Mouse (Mus musculus) T-helper 17 cell (primary cell): ENCODE data around the gene Lpin2.

Experiments
- in situ Hi-C, 2 experiments: fragments of 300-600 bp; cut with MboI, MseI; formaldehyde crosslinking; loops; 1 replicate in 1 of 2; 2 replicates in 1 of 2; pipeline ENCODE4 v1.15.1; 2025; ENCODE audit warnings: high pct_unique_total_duplicates in 2 of 2

Gene Lpin2

DNA sequence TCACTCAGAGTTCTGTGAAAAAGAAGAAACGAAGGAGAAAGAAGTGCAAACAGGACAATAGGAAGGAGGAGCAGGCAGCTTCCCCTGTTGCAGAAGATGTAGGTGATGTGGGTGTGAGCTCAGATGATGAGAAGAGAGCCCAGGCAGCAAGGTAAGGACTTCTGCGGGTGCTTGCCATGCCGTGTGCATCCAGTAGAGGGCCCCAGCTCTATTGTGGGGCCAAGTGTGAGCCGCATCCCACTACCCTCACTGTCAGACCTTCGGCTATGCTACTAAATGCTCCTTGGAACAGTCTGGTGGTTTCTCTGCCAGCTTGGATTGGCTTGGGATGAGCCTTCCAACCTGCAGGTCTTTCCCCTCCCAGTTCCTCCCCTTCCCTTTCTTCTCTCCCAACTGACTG is 42.7 kb downstream of the Lpin2 start:
- in situ Hi-C loops = no loop called here

DNA sequence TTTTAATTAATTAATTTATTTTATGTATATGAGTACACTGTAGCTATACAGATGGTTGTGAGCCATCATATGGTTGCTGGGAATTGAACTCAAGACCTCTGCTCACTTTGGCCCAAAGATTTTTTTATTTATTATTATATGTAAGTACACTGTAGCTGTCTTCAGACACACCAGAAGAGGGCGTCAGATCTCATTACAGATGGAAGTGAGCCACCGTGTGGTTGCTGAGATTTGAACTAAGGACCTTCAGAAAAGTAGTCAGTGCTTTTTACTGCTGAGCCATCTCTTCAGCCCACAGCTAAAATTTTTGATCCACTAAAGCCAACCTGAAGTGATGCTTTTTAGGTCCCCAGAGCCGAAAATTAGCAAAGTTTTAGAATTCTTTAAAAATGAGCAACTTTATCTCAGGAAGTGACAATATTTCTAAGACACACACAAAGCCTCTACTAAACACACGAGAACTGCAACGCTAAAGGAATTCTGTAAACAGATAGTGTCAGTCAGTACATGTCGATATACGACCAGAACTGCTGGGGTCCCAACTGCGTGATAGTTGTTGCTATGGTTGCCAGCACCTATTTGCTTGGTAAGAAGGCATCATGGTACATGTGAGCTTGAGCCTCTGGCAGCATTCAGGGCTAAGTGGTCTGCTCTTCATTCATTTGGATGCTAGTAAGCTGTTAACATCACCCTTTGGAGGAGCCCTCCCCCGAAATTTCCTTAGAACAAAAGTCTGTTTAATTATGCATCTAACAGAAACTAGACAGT is 45.0 kb downstream of the Lpin2 start:
- in situ Hi-C loops = no loop called here

DNA sequence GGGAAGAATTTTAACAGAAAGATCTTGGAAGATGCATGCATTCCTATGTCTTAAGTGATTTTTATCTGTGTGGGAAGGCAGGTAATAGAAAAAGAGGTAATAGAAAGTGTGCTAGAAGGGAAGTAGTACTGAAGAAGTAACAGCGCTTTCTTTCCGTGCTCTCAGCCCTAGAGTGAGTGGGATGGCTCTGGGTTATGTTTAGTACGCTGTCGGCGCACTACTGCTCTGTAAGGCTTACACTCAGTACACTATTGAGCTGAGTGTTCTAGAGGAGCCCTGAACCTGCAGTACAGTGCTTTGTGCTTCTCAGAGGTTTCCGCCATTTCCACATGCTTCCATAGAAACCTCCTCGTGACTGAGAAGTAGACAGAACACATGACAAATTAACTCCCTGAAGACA is 46.3 kb downstream of the Lpin2 start:
- in situ Hi-C loops = no loop called here

DNA sequence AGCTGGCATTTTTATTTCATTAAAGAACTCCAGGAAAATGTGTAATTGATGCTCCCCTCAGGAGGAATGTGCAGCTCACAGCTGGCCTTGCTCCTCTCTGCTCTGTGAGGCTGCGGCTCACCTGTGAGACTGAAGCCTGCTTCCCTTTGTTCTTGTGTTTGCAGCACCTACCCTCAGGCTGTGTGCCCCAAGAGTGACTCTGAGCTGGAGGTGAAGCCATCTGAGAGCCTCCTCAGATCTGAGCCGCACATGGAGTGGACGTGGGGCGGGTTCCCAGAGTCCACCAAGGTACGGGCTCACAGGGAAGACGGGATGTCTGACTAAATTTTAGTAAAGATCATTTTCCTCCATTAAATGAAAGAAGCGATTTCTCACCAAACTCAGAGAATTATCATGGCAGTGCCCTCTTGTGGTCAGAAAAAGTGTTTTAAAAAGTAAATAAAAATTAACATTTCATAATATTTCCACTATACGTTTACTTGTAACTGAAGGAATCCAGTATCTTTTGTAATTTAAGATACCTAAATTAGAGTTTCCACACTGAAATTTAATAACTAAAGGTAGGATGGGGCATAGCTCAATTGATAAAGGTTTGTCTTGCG is 47.8 kb downstream of the Lpin2 start:
- in situ Hi-C loops = no loop called here

DNA sequence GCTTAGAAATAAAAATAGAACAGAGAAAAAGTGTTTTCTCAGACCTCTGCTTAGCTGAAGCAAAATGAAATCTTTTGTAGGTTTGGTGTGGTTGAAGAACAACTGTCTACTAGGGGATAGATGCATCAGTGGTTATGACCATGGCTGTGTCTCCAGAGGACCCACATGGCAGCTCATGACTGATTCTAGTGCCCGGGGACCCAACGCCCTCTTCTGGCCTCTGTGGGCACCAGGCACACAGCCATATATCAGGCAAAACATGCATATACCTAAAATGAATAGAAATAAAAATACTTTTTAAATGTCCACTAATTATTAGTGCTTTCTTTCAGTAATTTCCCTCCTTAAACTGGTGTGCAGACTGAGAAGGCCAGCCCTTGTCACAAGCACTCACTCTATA is 49.6 kb downstream of the Lpin2 start:
- in situ Hi-C loops = no loop called here

DNA sequence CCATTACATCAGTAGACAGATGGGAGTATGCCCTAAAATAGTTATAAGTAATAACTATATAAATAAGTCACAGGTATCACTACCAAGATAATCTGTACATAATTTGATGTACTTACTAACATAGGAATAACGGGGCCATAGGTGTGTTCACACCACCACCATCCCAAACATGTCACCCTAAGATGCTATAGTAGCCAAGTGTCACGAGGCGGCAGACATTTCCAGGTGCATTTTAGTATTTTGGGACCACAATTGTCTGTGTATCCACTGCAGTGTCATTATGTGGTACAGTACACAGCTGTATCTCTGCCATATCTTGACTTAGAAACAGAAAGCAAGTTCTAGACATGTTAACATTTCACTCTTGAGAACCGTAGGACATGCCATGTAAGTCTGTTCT is 50.9 kb downstream of the Lpin2 start:
- in situ Hi-C loops = no loop called here

DNA sequence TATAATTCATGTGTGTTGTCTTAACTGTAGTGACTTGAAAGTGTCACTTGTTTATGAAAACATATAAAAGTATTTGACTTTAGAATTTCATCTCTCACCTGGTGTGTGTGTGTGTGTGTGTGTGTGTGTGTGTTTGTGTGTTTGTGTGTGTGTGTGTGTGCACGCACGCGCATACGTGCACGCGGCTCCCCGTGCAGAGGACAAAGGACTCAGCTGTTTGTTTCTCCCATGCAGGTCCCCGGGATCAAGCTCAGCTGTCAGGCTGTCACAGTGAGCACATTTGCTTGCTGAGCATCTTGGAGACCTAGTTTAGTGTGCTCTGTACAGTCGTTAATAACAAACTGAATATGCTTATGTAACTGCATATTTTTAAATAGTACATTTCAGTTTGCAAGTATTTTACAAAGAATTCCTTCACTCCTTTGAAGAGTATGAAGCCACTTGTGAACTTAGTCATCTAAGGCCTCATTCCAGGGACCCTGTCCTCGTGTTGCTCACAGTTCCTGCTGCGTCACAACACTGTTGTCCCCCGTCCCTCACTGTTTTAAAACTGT is 51.8 kb downstream of the Lpin2 start:
- in situ Hi-C loops = no loop called here

DNA sequence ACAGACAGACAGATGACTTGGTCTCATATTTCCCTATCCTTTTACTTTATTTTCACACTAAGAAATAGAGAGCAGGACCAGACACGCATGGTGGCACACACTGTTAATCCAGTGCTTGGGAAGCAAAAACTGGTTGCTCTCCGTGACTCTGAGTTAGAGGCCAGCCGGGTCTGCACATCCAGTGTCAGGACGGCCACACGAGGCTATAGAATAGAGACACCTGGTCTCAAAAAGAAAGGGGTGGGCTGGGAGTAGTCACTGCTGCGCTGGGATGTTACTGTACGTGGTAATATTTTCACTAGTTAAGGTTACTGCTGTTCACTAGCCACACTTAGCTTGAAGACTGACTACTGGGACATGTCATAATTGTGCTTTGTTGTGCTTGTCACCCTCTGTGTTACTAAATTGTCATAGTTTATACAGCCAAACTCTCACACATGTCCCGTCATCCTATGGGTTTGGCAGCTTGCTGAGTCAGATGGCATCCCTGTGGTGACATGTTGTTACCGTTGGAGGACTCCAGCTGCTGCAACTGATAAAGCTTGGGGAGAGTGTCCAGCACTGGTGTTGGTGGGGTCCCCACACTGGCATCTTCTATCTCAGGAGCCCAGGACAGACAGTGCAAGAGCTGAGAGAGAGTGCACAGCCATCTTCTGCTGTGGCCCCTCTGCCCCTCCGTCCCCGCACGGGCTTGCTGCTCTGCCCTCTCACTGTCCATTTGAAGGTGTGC is 53.0 kb downstream of the Lpin2 start:
- in situ Hi-C loops = no loop called here

DNA sequence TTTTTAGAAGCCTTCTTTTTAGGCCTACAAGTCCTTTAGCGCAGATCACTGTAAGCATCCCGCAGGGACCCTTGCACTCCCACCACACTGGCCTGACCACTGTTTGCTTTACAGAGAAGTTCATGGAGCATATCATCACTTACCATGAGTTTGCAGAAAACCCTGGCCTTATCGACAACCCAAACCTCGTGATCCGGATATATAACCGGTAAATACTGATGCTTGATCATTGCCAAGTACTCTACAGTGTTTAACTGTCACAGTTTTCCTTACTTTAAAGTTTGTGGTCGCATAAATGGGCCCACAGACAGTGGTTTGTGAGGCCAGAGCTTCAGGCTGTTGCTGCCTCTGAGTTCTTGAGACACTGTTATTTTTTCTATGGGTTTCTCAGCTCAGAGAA is 56.1 kb downstream of the Lpin2 start:
- in situ Hi-C loops = no loop called here

DNA sequence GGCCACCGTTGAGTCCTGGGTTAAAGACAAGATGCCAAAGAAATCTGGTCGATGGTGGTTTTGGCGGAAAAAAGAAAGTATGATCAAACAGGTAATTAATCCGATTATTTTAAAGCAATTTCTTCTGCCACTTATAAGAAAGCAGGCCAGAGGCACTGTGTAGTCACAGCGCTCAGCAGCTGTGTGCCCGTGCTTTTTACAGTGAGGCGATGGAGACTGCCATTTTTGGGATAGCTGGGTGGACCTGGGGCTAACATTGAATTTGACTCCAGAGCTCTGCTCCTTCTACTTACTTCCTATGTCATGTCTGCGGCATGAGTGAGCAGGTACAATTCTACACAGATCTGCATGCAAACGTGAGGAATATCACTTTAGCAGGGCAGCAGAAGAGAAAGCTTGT is 58.5 kb downstream of the Lpin2 start:
- in situ Hi-C loops = no loop called here

DNA sequence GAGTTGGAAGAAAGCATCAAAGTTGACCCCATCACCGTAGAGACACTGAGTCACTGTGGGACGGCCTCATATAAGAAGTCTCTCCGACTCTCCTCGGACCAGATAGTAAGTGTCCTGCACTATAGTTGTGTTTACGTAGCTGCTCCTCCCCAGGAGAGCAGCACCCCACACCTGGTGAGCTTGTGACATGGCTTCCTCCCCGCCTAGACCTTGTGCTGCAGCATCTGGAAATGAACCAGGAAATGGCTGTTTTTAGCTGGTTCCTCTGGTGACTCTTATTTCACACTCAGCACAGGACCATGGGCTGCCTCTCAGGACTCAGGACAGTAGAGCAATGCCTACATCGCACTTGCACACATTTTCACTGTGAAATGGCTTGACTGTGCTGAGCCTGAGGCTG is 60.3 kb downstream of the Lpin2 start:
- in situ Hi-C loops = no loop called here

DNA sequence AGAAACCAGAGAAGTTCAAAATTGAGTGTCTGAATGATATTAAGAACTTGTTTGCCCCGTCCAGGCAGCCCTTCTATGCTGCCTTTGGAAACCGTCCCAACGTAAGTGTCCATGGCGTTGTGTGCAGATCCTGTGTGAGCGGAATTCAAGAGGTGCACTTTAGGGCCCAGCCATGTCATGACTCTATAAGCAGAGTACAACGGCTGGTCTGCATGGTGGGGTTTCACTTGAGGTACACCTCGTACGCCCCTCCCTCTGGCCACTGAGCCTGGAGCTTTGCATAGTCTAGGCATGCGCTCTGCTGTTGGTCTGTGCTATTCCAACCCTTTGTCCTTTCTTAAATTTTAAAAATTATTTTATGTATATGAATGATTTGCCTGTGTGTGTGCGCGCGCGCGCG is 62.8 kb downstream of the Lpin2 start:
- in situ Hi-C loops = no loop called here

DNA sequence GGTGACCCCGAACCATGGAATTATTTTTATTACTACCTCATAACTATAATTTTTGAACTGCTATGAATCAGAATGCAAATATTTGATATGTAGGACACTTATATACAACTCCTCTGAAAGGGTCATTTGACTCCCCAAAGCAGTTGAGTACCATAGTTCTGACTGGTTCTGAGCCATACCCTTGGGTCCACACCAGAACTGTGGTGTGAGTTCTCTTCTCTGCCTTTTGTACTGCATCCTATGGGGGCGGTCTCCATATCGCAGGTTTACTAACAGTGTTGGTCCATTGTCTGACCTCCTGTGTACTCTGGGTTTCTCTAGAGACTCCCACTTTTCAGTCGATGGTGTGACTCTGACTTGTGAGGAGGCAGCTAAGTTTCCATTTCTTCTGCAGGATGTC is 63.7 kb downstream of the Lpin2 start:
- in situ Hi-C loops = no loop called here

DNA sequence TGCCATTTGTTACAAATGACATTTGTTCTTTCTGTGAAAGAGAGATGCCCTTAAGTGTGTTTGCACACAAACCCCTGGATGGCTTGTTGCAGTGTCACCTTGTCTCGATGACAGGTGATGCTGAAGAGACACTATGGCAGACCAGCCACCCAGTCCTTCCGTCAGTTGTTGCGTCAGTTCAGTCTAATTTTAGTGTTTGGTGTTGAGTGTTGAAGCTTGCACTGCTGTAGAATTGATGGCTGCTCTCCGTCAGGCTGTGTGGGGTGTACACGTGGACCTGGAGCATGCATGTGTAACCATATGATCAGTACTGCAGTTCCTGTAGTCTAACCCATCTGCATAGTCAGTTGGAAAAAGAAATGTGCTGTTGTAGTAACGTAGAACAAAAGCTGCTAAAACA is 66.6 kb downstream of the Lpin2 start:
- in situ Hi-C loops = no loop called here

DNA sequence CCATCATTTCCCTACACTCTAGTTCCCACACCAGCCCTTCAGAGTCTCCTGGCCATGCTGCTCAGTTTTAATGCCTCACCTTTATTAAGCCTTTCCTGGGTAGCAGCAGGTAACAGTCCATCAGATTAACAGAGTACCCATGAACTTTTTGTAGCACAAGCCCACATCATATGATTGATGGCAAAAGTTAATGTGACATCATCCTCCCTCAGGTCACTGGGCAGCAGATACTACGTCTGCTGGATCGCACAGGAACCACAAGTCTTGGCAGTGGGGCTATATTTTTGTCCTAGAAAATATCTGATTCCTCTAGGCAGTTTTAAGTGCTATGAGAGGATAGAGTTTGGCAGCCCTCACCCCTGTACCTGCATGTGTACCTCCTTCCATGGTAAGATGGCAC is 67.7 kb downstream of the Lpin2 start:
- in situ Hi-C loops = no loop called here

DNA sequence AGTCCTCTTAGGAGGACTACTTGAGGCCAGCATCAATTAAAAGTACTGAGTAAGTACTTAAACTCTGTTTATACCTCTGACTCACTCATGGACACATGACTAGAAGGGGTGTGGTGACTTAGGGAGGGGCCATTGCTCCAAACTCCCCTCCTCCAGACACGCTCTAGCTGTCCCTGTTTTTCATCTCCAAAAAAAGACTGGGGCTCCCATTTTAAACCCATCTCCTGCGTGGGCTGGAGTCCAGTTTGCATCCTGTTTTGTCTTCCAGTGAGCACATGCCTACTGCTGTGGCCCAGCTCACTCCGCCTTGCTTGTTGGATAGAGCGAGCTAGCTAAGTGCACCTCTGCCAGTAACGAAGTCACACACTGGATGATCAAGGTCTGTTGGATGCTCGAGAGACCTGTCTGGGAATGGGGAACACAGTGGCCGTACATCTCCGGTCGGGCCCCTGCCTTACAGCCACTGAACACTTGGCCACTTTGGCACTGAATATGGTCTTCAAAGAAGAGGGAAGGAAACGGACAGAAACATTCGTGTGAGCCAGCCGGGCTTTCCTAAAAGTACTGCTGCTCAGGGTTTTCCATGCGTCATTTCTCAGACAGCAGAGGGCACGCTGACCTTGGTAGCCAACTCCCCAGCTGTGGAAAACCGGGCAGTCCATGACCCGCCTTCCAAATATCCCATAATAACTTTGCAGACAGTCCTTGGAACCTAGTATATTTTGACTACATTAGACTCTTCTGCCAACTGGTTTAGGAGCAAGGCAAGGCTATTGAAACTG is 68.7 kb downstream of the Lpin2 start:
- in situ Hi-C loops = no loop called here

DNA sequence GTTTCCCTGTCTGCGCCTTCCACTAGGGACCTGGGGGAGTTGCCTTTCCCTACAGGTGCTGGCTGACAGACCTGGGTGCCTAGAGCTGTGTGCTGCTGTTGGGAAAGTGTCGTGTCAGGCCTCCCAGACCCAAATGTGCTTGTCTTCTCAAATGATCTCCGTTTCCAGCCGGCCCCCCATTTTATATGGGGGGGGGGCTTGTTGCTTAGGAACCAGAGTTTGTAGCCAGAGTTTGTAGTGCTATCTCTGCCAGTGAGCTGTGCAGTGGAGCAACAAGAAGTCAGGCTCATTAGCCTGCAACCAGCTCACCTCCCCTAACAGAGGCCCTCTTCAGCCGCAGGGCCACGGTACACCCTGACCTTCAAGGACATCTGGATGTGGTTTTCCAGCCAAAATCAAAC is 69.2 kb downstream of the Lpin2 start:
- in situ Hi-C loops = no loop called here

DNA sequence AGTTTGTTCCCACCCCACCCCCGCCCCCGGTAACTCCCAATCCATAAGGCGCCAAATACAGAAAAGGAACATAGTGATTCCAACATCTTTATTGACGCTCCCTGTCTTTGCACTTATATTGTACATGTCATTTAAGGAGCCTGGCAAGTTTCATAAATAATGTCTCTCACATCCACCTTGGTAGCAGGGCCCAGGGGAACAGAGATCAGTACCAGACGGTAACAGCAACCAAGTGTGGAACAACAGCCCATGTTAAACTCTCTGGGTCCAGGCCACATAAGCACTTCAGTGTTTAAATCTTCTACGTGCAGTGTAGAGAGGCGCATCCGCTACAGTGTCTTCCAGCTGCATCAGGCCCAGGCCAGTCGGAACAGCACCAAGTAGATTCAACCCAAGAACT is 69.7 kb downstream of the Lpin2 start:
- in situ Hi-C loops = no loop called here

DNA sequence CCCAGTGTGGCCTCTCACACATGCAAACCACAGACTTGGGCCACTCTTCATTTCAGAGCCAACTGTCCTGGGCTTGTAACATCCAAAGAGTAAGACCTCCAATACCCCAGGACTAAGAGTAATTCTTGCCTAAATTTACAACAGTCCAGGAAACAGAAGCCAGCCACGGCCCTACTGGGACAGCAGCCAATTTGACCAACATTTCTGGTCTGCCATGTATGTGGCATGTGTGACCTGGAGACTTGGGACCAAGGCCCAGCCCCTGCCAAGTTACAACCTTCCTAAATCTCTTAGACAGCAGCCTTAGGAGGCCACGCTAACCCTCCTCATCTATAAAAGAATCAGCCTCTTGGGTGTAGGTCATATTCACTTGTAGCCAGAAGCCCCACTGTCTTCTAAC is 71.0 kb downstream of the Lpin2 start:
- in situ Hi-C loops = no loop called here

DNA sequence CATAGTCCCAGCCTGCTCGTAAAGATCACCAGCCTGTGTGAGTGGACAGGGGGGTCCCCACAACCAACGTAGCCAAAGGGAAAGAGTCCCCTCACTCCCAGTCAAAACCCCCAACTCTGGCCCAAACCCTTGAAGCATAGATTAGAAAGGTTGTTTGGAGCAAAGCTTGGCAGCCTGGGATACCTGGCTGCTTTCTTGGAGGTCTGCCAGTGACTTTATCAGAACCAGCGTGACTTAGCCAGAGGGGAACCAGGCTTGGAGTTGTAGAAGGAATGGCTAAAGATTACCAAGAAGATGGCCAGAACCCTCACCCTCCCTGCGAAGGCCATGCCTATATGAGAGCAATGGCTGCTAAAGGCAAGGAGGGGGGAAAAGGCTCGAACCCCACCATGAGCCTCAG is 71.7 kb downstream of the Lpin2 start:
- in situ Hi-C loops = no loop called here

DNA sequence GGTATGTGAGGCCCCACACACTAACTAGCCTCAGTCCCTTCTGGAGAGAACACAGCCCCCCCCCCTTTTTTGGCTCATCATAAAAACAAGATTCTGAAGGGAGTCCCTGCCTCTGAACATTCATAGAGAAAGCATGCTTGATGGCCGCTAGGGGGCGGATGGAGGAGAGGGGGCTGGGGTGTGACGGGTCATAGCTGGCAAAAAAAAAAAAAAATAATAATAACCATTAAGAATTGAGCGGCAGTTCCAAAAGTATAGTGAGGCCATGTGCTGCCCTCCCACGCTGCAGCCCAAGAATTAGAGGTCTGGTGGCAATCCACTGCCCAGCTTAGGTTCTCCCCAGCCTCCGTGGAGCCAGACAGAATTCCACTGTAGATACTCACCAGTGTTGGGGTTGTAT is 72.4 kb downstream of the Lpin2 start:
- in situ Hi-C loops = no loop called here

DNA sequence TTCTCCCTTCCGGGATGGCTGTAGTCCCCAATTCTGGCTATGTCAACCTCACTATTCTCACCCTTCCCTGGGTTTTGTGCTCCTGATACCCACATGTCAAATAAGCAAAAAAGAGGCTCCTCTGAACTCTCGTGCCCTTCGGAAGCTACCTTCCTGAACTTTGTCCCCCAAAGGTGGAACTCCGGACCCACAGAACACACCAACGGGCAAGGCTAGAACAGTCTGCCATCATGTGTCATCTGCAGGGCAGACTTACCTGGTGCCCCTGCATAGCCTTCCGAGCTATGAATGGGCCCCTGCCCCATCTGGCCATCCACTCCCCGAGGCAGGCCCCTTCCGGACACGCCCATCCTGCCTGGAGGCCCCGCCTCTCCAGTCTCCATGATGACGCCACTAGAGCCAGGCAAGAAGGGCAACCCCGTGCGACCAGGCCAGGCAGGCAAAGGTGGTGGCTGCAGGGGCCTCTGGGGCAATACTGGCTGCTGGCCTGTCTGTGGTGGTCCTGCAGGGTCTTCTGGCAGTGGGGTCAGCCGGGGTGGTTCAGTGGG is 73.8 kb downstream of the Lpin2 start:
- in situ Hi-C loops = no loop called here
